Comparison of ENCODE assay signal across 10 mouse cellular contexts in the genomic region with DNA sequence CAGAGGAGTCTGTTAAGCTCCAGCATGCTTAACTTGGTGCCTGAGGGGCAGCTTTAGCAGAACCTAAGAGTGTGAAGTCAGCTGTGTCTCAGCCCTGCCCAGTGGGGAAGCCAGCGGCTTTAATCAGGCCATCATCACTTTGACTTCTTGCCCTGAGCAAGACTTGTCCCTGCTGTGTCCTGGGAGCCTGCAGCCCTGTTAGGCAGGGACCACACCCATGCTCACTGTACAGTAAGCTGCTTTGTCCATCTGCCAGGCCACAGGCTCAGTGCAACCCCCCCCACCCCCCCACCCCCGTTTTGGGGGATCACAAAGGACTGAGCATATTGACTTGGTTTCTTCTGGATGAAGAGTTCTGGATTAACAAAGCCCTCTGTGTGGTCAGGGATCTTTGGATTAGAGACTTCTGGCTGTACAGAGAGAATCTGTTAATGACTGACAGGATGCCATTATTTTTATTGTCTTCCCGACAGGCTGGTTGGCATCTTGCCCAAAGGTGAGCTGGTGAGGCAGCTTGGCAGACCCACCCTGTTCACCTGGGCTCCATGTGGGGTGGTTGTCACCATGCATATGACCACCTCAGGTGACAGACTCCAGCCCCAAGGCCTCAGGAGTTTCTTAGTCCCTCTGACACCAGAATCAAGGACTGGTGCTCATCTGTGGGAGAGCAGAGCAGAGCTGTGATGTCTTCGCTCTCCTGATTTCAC. TPM values are rescaled to one million over a fixed set of nuclear protein-coding genes. Genes with fewer than 3 reads are reported as not detected.
DNase-seq lines count a peak whose midpoint lies in the region; ATAC-seq and TF ChIP-seq lines count a peak whose summit lies in the region.
"Had no signal": no experiment of that assay in that cellular context is flagged by ENCODE, and none has a peak within 500 bp of the region (broad histone marks: within the 10 kb centered on the region; RNA-seq: fewer than 3 reads in every experiment).

No protein-coding gene starts in this region.

- H3K27ac ChIP-seq in heart, embryonic 10.5 days, result peak overlapping the region; percentile 75
- H3K27ac ChIP-seq in neural tube, embryonic 13.5 days (replicated peaks), result peak overlapping the region; percentile 38; the same call in 1 of the 2 replicates
- no peak overlapping the region for H3K27ac ChIP-seq in limb, embryonic 14.5 days (replicated peaks; ENCODE audit: low read depth, low read length)
- H3K27ac ChIP-seq: liver, embryonic 14.5 days had no signal

- no peak overlapping the region for H3K4me3 ChIP-seq in heart, embryonic 10.5 days
- H3K4me3 ChIP-seq in neural tube, embryonic 13.5 days, result no peak overlapping the region
- H3K4me3 ChIP-seq in limb, embryonic 14.5 days (replicated peaks; ENCODE audit: low read length), result no peak overlapping the region

- no peak for DNase-seq in heart, embryonic 10.5 days (ENCODE audit: low spot score)
- no peak for DNase-seq in heart, postnatal 14 days
- no peak for DNase-seq in neural tube, embryonic 10.5 days (ENCODE audit: extremely low spot score, low spot score)
- no peak for DNase-seq in limb, embryonic 14.5 days (ENCODE audit: low spot score)
- DNase-seq in B cell, adult 2 months, result no peak
- DNase-seq in spleen, adult 12 weeks (ENCODE audit: low spot score), result no peak
- DNase-seq in layer of hippocampus, adult 11-12 months (ENCODE audit: low spot score), result no peak
- DNase-seq: cerebellum, postnatal 25 days had no signal

- no peaks in the 10 kb centered on the region for H3K27me3 ChIP-seq in heart, embryonic 10.5 days (ENCODE audit: insufficient read depth, poor library complexity, severe bottlenecking)
- no peaks in the 10 kb centered on the region for H3K27me3 ChIP-seq in neural tube, embryonic 13.5 days
- H3K27me3 ChIP-seq in limb, embryonic 14.5 days (ENCODE audit: control insufficient read depth, insufficient read depth, low read length), result no peaks in the 10 kb centered on the region

- 0 out of 2 replicates have a peak, but pooled peaks have one; percentile 9 for ATAC-seq in neural tube, embryonic 13.5 days (ENCODE audit: low read depth)
- ATAC-seq in limb, embryonic 14.5 days (ENCODE audit: low FRiP score, low read depth), result no peak

- no peak overlapping the region for H3K4me2 ChIP-seq in neural tube, embryonic 13.5 days
- no peak overlapping the region for H3K4me2 ChIP-seq in limb, embryonic 14.5 days (replicated peaks; ENCODE audit: low read depth, low read length, severe bottlenecking)

- intact Hi-C loops in heart, postnatal 14 days (cut with DNase I), result no loop called here

- no peak for TF ChIP-seq POLR2A in limb, embryonic 14.5 days (IDR thresholded peaks at IDR 0.05; ENCODE audit: borderline replicate concordance, extremely low read depth, insufficient read depth, insufficient read length)

- H3K9ac ChIP-seq in neural tube, embryonic 13.5 days, result peak overlapping the region; percentile 58; the same call in 1 of the 2 replicates
- 0 out of 2 replicates have a peak overlapping the region, but pooled peaks have one; percentile 5 for H3K9ac ChIP-seq in limb, embryonic 14.5 days (ENCODE audit: low read depth, low read length, severe bottlenecking)
- H3K9ac ChIP-seq: liver, embryonic 14.5 days had no signal

- 55% methylated on average over 4 of the region's 4 CpGs for WGBS in heart, embryonic 10.5 days
- WGBS in neural tube, embryonic 13.5 days, result 41% methylated on average over 4 of the region's 4 CpGs
- 53% methylated on average over 4 of the region's 4 CpGs for WGBS in limb, embryonic 14.5 days

- H3K4me1 ChIP-seq in heart, embryonic 10.5 days, result peaks cover 73% of the 10 kb centered on the region
- H3K4me1 ChIP-seq in neural tube, embryonic 13.5 days (replicated peaks), result peaks cover 39% of the 10 kb centered on the region
- H3K4me1 ChIP-seq in limb, embryonic 14.5 days (ENCODE audit: control insufficient read depth, insufficient read depth, low read length), result peaks cover 10% of the 10 kb centered on the region; the same call in 1 of the 2 replicates

- peaks cover 26% of the 10 kb centered on the region for H3K36me3 ChIP-seq in heart, embryonic 10.5 days
- H3K36me3 ChIP-seq in neural tube, embryonic 13.5 days, result peaks cover 29% of the 10 kb centered on the region
- H3K36me3 ChIP-seq in limb, embryonic 14.5 days (ENCODE audit: control insufficient read depth, insufficient read depth, low read length), result peaks cover 46% of the 10 kb centered on the region

- H3K9me3 ChIP-seq in heart, embryonic 10.5 days, result no peaks in the 10 kb centered on the region
- H3K9me3 ChIP-seq in neural tube, embryonic 13.5 days, result no peaks in the 10 kb centered on the region
- no peaks in the 10 kb centered on the region for H3K9me3 ChIP-seq in limb, embryonic 14.5 days (ENCODE audit: control insufficient read depth, low read length)

RNA-seq across cellular contexts. Expression of a gene that starts 23.9 kb away (rescaled TPM):
- 34.0 and 38.5 TPM in 2 replicates for polyA plus RNA-seq in heart, embryonic 10.5 days (2016; fragmentation: Nextera tagmentation; extraction: Ambion mirVana)
- total RNA-seq in heart, postnatal 14 days (2021), result 10 to 100 TPM; 20.5 to 22.3 TPM
- polyA plus RNA-seq in neural tube, embryonic 13.5 days (2015; fragmentation: Nextera tagmentation; extraction: Ambion mirVana), result 46.9 and 49.0 TPM in 2 replicates
- polyA plus RNA-seq in limb, embryonic 14.5 days (2012; rRNA removed), result 36.2 and 41.7 TPM in 2 replicates
- 30.5 and 35.9 TPM in 2 replicates for polyA plus RNA-seq in limb, embryonic 14.5 days (2014; fragmentation: Nextera tagmentation; extraction: Ambion mirVana)

RNA-seq across cellular contexts. Expression of a gene that starts 40.2 kb away (rescaled TPM):
- polyA plus RNA-seq in heart, embryonic 10.5 days (2016; fragmentation: Nextera tagmentation; extraction: Ambion mirVana), result 6.9 and 10.6 TPM in 2 replicates
- 1 to 10 TPM; 4.1 to 5.1 TPM for total RNA-seq in heart, postnatal 14 days (2021)
- 7.8 and 8.7 TPM in 2 replicates for polyA plus RNA-seq in neural tube, embryonic 13.5 days (2015; fragmentation: Nextera tagmentation; extraction: Ambion mirVana)
- 18.4 and 21.3 TPM in 2 replicates for polyA plus RNA-seq in limb, embryonic 14.5 days (2012; rRNA removed)
- 6.4 and 8.6 TPM in 2 replicates for polyA plus RNA-seq in limb, embryonic 14.5 days (2014; fragmentation: Nextera tagmentation; extraction: Ambion mirVana)
